Mouse (Mus musculus) forebrain, embryonic 11.5 days (tissue): ENCODE data around the gene P2ry12. TPM values are rescaled to one million over a fixed set of nuclear protein-coding genes. Genes with fewer than 3 reads are reported as not detected.

Experiments
- ATAC-seq: fragments of 200-750 bp; cut with Nextera tagmentation; replicated peaks from 2 replicates; pipeline ENCODE4 v1.8.0; 2017; ENCODE audit warnings: moderate TSS enrichment; ENCODE audit not compliant: low FRiP score
- DNase-seq: peaks from one replicate; pipeline ENCODE4 v3.0.0-alpha.2; 2017; ENCODE audit warnings: low spot score
- H3K27ac ChIP-seq: fragments of 300-500 bp; sonication (generic); 2 replicates; pipeline ENCODE4 v1.5.1; 2014; ENCODE audit warnings: low read depth, low read length
- H3K27me3 ChIP-seq: fragments of 300-500 bp; sonication (generic); 2 replicates; pipeline ENCODE4 v1.6.1; 2014; ENCODE audit warnings: mild to moderate bottlenecking, low read length, mixed read lengths; ENCODE audit not compliant: control insufficient read depth, insufficient read depth
- H3K36me3 ChIP-seq: fragments of 300-500 bp; sonication (generic); 2 replicates; pipeline ENCODE4 v1.6.1; 2014; ENCODE audit warnings: mild to moderate bottlenecking, low read length, moderate library complexity, mixed read lengths; ENCODE audit not compliant: control insufficient read depth, insufficient read depth
- H3K4me1 ChIP-seq: fragments of 300-500 bp; sonication (generic); replicated peaks from 2 replicates; pipeline ENCODE4 v1.6.1; 2014; ENCODE audit warnings: low read length, mixed read lengths; ENCODE audit not compliant: control insufficient read depth, insufficient read depth
- H3K4me2 ChIP-seq: fragments of 300-500 bp; sonication (generic); 2 replicates; pipeline ENCODE4 v1.6.1; 2014; ENCODE audit warnings: low read depth, mild to moderate bottlenecking, low read length, moderate library complexity, mixed read lengths; ENCODE audit not compliant: severe bottlenecking
- H3K4me3 ChIP-seq: fragments of 300-500 bp; sonication (generic); 2 replicates; pipeline ENCODE4 v1.5.1; 2014; ENCODE audit warnings: low read depth, low read length
- H3K9ac ChIP-seq: fragments of 300-500 bp; sonication (generic); 2 replicates; pipeline ENCODE4 v1.6.1; 2014; ENCODE audit warnings: low read length
- H3K9me3 ChIP-seq: fragments of 300-500 bp; sonication (generic); 2 replicates; pipeline ENCODE4 v1.6.1; 2016; ENCODE audit warnings: low read length, mixed read lengths; ENCODE audit not compliant: control insufficient read depth
- WGBS: fragments of 180-500 bp; shearing (Covaris S2); extraction: QIAGEN DNeasy Blood & Tissue Kit; methylation state at CpG from one replicate; pipeline ENCODE4 v1.1.7; 2014; 5-methylcytosine and 5-hydroxymethylcytosine counted together
- polyA plus RNA-seq: library from polyadenylated mRNA; unstranded; fragments of >200 nt; fragmentation: Nextera tagmentation; extraction: Ambion mirVana; gene quantifications from 2 replicates; pipeline ENCODE4 v1.2.1, GENCODE M21; 2014

P2ry12 gene
- polyA plus RNA-seq = 1.9 and 2.0 TPM in 2 replicates

DNA sequence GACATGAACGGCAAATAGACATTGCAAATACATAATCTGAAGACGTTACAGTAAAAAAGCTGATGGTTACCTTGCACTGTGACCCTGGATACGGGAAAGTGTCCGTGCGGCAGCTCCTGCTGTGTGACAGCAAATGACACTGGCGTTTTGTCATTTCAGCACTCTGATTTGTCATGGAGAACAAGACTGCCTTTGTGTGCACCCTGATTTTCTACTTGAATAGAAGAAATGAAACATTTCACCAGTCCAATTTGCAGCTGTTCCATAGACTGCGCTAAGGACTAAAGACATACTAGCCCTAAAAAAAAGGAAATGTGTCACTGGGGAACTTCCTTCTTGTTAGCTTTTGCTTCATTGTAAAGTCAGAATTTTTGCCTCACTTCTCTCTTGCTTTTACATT lies at the start of gene P2ry12:
Gene P2ry12 (minus strand): TSS at position 168 of the 400 bp plus-strand sequence.
- DNase-seq (no peak), ATAC-seq (peak; percentile 29; the same call in 1 of the 2 replicates)
- Histone ChIP-seq H3K9ac (no peak within 1 kb of the TSS), H3K4me3 (no peak within 1 kb of the TSS), H3K27me3 (no peaks in the 10 kb centered on the region), H3K36me3 (no peaks in the 10 kb centered on the region), H3K4me2 (0 out of 2 replicates have a peak within 1 kb of the TSS, but pooled peaks have one; percentile 5), H3K4me1 (peaks cover 5% of the 10 kb centered on the region), H3K27ac (no peak within 1 kb of the TSS), H3K9me3 (no peaks in the 10 kb centered on the region)
- 18% methylated on average over 7 of the region's 7 CpGs for WGBS

GRCm38 (mm10) chr3:59305518-59305917 lies 42.8 kb upstream of the P2ry12 start:
- no peaks in the 10 kb centered on the region for H3K27me3 ChIP-seq
- DNase-seq (no peak), ATAC-seq (no peak)
- no peak overlapping the region for H3K4me2 ChIP-seq
- H3K9ac ChIP-seq = no peak overlapping the region
- no peak overlapping the region for H3K27ac ChIP-seq
- H3K9me3 ChIP-seq = no peaks in the 10 kb centered on the region
- no peak overlapping the region for H3K4me3 ChIP-seq
- WGBS = 96% methylated on average over 2 of the region's 2 CpGs
- no peaks in the 10 kb centered on the region for H3K36me3 ChIP-seq
- H3K4me1 ChIP-seq = no peaks in the 10 kb centered on the region

- Histone ChIP-seq H3K27ac (no peak overlapping the region), H3K4me3 (no peak overlapping the region), H3K4me1 (no peaks in the 10 kb centered on the region), H3K9ac (no peak overlapping the region), H3K36me3 (no peaks in the 10 kb centered on the region), H3K9me3 (no peaks in the 10 kb centered on the region), H3K4me2 (no peak overlapping the region), H3K27me3 (no peaks in the 10 kb centered on the region)
- 95% methylated on average over 5 of the region's 5 CpGs for WGBS
- no peak for ATAC-seq
- no peak for DNase-seq
Observed at GRCm38 (mm10) chr3:59304944-59305343, 42.3 kb upstream of the P2ry12 start.

GRCm38 (mm10) chr3:59297653-59298052 lies 35.0 kb upstream of the P2ry12 start:
- H3K9ac ChIP-seq = no peak overlapping the region
- no peak overlapping the region for H3K4me2 ChIP-seq
- H3K27ac ChIP-seq = no peak overlapping the region
- WGBS = 85% methylated on average over 16 of the region's 16 CpGs
- H3K4me3 ChIP-seq = no peak overlapping the region
- H3K4me1 ChIP-seq = no peaks in the 10 kb centered on the region
- no peaks in the 10 kb centered on the region for H3K36me3 ChIP-seq
- no peaks in the 10 kb centered on the region for H3K9me3 ChIP-seq
- no peak for ATAC-seq
- DNase-seq = no peak
- no peaks in the 10 kb centered on the region for H3K27me3 ChIP-seq

- Histone ChIP-seq H3K4me2 (no peak overlapping the region), H3K9me3 (no peaks in the 10 kb centered on the region), H3K9ac (no peak overlapping the region), H3K4me3 (no peak overlapping the region), H3K27me3 (no peaks in the 10 kb centered on the region), H3K27ac (no peak overlapping the region), H3K36me3 (no peaks in the 10 kb centered on the region), H3K4me1 (no peaks in the 10 kb centered on the region)
- DNase-seq (no peak), ATAC-seq (no peak)
- 92% methylated on average over 5 of the region's 5 CpGs for WGBS
Observed at GRCm38 (mm10) chr3:59296563-59297130, 34.0 kb upstream of the P2ry12 start.

DNA sequence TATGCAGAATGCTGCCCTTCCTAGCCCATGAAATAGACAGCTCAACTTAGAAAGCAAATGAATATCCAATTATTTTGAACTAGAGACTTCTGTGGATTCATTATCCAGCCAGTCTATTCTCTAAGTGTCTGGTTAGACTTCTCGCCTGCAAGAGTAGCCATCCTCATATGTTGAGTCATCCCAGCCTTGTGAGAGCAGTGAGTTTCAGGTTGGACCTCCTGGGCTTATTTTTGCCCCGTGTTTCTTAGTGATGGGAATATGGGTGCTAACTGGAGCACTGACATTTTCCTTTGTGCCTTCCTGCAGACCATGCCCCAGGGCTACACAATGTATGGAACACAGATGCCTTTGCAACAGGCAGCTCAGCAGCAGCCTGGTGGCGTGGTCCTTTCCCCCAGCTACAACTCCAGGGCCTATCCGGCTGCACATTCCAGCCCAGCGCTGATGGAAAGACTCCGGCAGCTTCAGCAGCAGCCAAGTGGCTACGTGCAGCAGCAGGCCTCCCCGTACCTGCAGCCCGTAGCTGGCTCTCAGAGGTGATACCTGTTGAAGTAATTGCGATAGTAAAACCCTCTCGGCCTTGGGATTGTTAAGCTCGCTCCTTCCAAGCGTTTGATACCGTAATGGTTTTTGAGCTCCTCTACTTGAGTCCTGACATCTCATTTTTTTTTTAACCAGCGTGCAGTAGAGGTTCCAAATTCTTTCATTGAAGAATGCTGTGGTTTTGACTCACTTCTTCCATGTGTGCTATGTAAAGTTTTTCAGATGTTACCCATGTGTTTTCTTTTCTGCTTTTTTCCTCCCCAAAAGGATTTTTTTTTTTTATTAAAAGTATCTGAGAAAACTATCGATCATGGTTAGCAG lies 33.3 kb upstream of the P2ry12 start:
- no peaks in the 10 kb centered on the region for H3K36me3 ChIP-seq
- no peak for DNase-seq
- no peak overlapping the region for H3K4me3 ChIP-seq
- H3K27ac ChIP-seq = no peak overlapping the region
- H3K27me3 ChIP-seq = no peaks in the 10 kb centered on the region
- no peaks in the 10 kb centered on the region for H3K4me1 ChIP-seq
- no peak overlapping the region for H3K9ac ChIP-seq
- ATAC-seq = no peak
- H3K4me2 ChIP-seq = no peak overlapping the region
- WGBS = 89% methylated on average over 16 of the region's 16 CpGs
- no peaks in the 10 kb centered on the region for H3K9me3 ChIP-seq

- Histone ChIP-seq H3K36me3 (no peaks in the 10 kb centered on the region), H3K9ac (no peak overlapping the region), H3K4me2 (no peak overlapping the region), H3K9me3 (no peaks in the 10 kb centered on the region), H3K27me3 (no peaks in the 10 kb centered on the region), H3K4me1 (no peaks in the 10 kb centered on the region), H3K27ac (no peak overlapping the region), H3K4me3 (no peak overlapping the region)
- ATAC-seq = no peak
- no peak for DNase-seq
- 84% methylated on average over 5 of the region's 5 CpGs for WGBS
Observed at GRCm38 (mm10) chr3:59293437-59294199, 30.9 kb upstream of the P2ry12 start.

DNA sequence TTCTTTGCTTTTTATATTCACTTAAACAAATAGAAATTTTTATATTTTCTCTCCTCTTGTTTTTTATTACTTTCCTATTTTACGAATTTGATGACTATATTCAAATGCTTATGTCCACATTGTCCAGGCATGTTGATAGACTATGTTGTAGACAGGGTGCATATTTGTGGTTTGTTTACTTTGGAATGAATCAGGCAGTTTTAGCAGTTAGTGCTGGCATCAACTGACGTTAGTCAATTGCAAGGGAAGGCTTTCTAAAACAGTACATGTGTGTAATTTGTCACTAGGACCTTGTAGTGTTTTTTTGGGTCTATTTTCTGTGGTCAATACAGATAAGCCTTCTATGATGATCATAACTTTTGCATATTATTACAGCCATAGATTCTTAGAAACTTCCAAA lies 27.9 kb upstream of the P2ry12 start:
- no peaks in the 10 kb centered on the region for H3K9me3 ChIP-seq
- ATAC-seq (no peak), DNase-seq (no peak)
- H3K4me3 ChIP-seq = no peak overlapping the region
- no peak overlapping the region for H3K4me2 ChIP-seq
- no peaks in the 10 kb centered on the region for H3K36me3 ChIP-seq
- H3K27me3 ChIP-seq = no peaks in the 10 kb centered on the region
- no peak overlapping the region for H3K9ac ChIP-seq
- 80% methylated on average over 2 of the region's 2 CpGs for WGBS
- H3K27ac ChIP-seq = no peak overlapping the region
- no peaks in the 10 kb centered on the region for H3K4me1 ChIP-seq
